Mouse (Mus musculus) cerebellum, adult 2 months (tissue): ENCODE measurements at regions not wholly inside any gene's neighbourhood (a gene's known extent, or its start where the extent isn't known, plus 50 kb on each side); places are given as distances from the start of the nearest gene placed in this dataset.

Source experiments
- CTCF ChIP-seq: fragments of 200-500 bp; IDR thresholded peaks from 2 replicates; pipeline ENCODE4 v1.5.1; 2011; ENCODE audit warnings: low read depth, mild to moderate bottlenecking, control low read depth, low read length, moderate library complexity, borderline replicate concordance; ENCODE audit not compliant: insufficient read depth
- POLR2A ChIP-seq: fragments of 200-500 bp; IDR thresholded peaks from 2 replicates; pipeline ENCODE4 v1.6.1; 2011; ENCODE audit warnings: low read length, control low read depth, borderline replicate concordance; ENCODE audit not compliant: insufficient read depth

GRCm38 (mm10) chr6:84414400-84414799 is 179.3 kb downstream of the Cyp26b1 start:
- TF ChIP-seq CTCF (no peak), POLR2A (no peak)
